ENCODE assay signal across 23 mouse cellular contexts in genomic region chr16:23427701-23428100, GRCm38 (mm10). TPM values are rescaled to one million over a fixed set of nuclear protein-coding genes. Genes with fewer than 3 reads are reported as not detected.
DNase-seq lines count a peak whose midpoint lies in the region; ATAC-seq lines count a peak whose summit lies in the region.
"Had no signal": no experiment of that assay in that cellular context is flagged by ENCODE, and none has a peak within 500 bp of the region (broad histone marks: within the 10 kb centered on the region; RNA-seq: fewer than 3 reads in every experiment).

No protein-coding gene starts in this region.

- no peaks in the 10 kb centered on the region for H3K4me1 ChIP-seq in megakaryocyte, embryonic 14.5 days
- no peaks in the 10 kb centered on the region for H3K4me1 ChIP-seq in neural tube, embryonic 15.5 days
- H3K4me1 ChIP-seq: embryonic facial prominence, embryonic 10.5 days; midbrain, embryonic 13.5 days had no signal

- no peak overlapping the region for H3K27ac ChIP-seq in neural tube, embryonic 15.5 days (replicated peaks)
- H3K27ac ChIP-seq: embryonic facial prominence, embryonic 10.5 days; forebrain, embryonic 13.5 days; left cerebral cortex, adult 2 months; midbrain, embryonic 13.5 days had no signal

- no peaks in the 10 kb centered on the region for H3K36me3 ChIP-seq in megakaryocyte, embryonic 14.5 days (replicated peaks; ENCODE audit: low read length)
- H3K36me3 ChIP-seq in neural tube, embryonic 15.5 days, result no peaks in the 10 kb centered on the region
- H3K36me3 ChIP-seq: embryonic facial prominence, embryonic 10.5 days; midbrain, embryonic 13.5 days had no signal

- no peaks in the 10 kb centered on the region for H3K27me3 ChIP-seq in megakaryocyte, embryonic 14.5 days (replicated peaks)
- no peaks in the 10 kb centered on the region for H3K27me3 ChIP-seq in neural tube, embryonic 15.5 days (replicated peaks)
- H3K27me3 ChIP-seq: forebrain, embryonic 13.5 days; midbrain, embryonic 13.5 days had no signal

- H3K9ac ChIP-seq in neural tube, embryonic 15.5 days (replicated peaks), result no peak overlapping the region
- H3K9ac ChIP-seq: forebrain, embryonic 13.5 days; midbrain, embryonic 13.5 days had no signal

- ATAC-seq in megakaryocyte, adult 5-6 weeks (ENCODE audit: poor library complexity, severe bottlenecking), result no peak
- no peak for ATAC-seq in neural tube, embryonic 15.5 days (ENCODE audit: low FRiP score)
- ATAC-seq in erythroid progenitor cell, adult 5-6 weeks (replicated peaks; ENCODE audit: low FRiP score, poor library complexity, severe bottlenecking), result no peak
- ATAC-seq: forebrain, embryonic 13.5 days; lung, postnatal 0 days; midbrain, embryonic 13.5 days had no signal

- peak; percentile 36 to 57 for DNase-seq in adrenal gland, postnatal 36 days
- peak; percentile 12 for DNase-seq in cerebellum, adult 8-10 months
- no peak for DNase-seq in right cerebral cortex, postnatal 25 days
- DNase-seq: kidney, adult 18-20 months; kidney, postnatal 10 days; left cerebral cortex, postnatal 4 days; liver; right cerebral cortex, postnatal 4 days; thymus, adult 2 months had no signal

- WGBS in neural tube, embryonic 15.5 days, result 90% methylated on average over 1 of the region's 1 CpGs

- H3K4me2 ChIP-seq in neural tube, embryonic 15.5 days, result no peak overlapping the region
- H3K4me2 ChIP-seq: forebrain, embryonic 13.5 days; midbrain, embryonic 13.5 days had no signal

- no peaks in the 10 kb centered on the region for H3K9me3 ChIP-seq in megakaryocyte, embryonic 14.5 days
- no peaks in the 10 kb centered on the region for H3K9me3 ChIP-seq in neural tube, embryonic 15.5 days (replicated peaks)
- H3K9me3 ChIP-seq: embryonic facial prominence, embryonic 10.5 days; forebrain, embryonic 13.5 days; midbrain, embryonic 13.5 days had no signal

- H3K4me3 ChIP-seq in megakaryocyte, embryonic 14.5 days (replicated peaks), result peak overlapping the region; percentile 38
- no peak overlapping the region for H3K4me3 ChIP-seq in neural tube, embryonic 15.5 days (replicated peaks)
- H3K4me3 ChIP-seq: embryonic facial prominence, embryonic 10.5 days; forebrain, embryonic 13.5 days; left cerebral cortex, adult 2 months; midbrain, embryonic 13.5 days had no signal

RNA-seq across cellular contexts. Expression of gene Rtp1, which starts 1.2 kb away (rescaled TPM):
- not detected in 2 replicates for polyA plus RNA-seq in megakaryocyte, embryonic 14.5 days (2012; ENCODE audit: insufficient read depth, low replicate concordance)
- not detected in 2 replicates for total RNA-seq in megakaryocyte, adult 5-6 weeks (2015)
- total RNA-seq in megakaryocyte, adult 5-6 weeks (2017), result not detected in 2 replicates
- total RNA-seq in adrenal gland, postnatal 36 days (2021), result not detected
- polyA plus RNA-seq in neural tube, embryonic 15.5 days (2015; fragmentation: Nextera tagmentation; extraction: Ambion mirVana), result 0.08 TPM in 1 of 2 replicates, not detected in the other
- not detected in 2 replicates for total RNA-seq in erythroid progenitor cell, adult 5-6 weeks (2015; ENCODE audit: low replicate concordance)
- total RNA-seq in erythroid progenitor cell, adult 5-6 weeks (2017; ENCODE audit: low replicate concordance), result not detected in 2 replicates
- total RNA-seq: gastrocnemius, postnatal 36 days had no signal
- polyA plus RNA-seq: embryonic facial prominence, embryonic 10.5 days; forebrain, embryonic 13.5 days; heart, embryonic 16.5 days; hindbrain, embryonic 11.5 days; liver, embryonic 16.5 days; lung, postnatal 0 days; neural tube, embryonic 14.5 days had no signal
